Mouse (Mus musculus) stomach, postnatal 0 days (tissue): ENCODE data around the gene Hdac6.

Experiments used
- CTCF ChIP-seq: IDR thresholded peaks from 2 replicates; pipeline ENCODE4 v1.5.1; 2016; ENCODE audit warnings: antibody characterized with exemption, low read depth, mild to moderate bottlenecking, moderate library complexity
- EP300 ChIP-seq: optimal IDR thresholded peaks from 2 replicates; pipeline ENCODE3; 2016; ENCODE audit warnings: antibody characterized with exemption

- TF ChIP-seq CTCF, result no peak
- no peak for TF ChIP-seq EP300
Measured at GRCm38 (mm10) chrX:7993068-7993735, 45.5 kb upstream of the Hdac6 start.
